Mouse (Mus musculus) kidney, adult 18-20 months (tissue): Measurements from ENCODE around the gene Rhbdd1.

Source experiments
- DNase-seq: peaks from one replicate; pipeline ENCODE4 v3.0.0; 2021

Gene Rhbdd1

DNA sequence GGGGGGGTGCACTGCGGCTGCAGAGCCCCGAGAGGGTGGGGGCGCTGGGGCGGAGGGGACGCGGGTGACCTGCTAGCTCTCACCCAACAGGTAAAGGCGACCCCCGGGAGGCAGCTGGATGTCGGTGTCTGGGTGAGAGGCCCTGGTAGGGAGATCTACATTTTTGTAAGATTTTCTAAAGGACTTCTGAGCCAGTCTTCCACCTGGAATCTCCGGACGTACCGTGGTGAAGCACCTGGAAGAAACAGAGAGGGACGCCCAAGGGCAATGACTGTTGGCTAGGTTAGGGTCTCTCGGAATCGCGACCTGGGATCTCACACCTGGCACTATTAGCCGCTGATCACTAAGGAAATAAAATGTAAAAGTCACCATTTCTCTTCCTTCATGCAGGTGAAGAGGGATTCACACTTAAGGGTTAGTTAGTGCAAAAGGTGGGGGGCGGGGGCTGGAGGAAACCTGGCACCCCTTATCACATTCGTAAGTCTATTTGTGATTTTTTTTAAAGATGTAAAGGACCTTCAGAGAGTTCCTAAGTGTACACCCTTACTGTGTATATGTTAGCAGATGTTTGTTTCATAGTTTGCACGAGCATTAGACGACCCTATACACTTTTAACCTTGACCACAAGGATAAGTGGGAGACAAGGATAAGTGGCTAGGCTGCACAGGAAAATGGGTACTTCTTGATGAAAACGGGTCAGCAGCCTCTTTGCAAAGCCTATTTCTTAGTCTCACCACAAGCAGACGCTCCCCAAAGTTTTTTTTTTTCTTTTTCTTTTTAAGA, 24.1 kb upstream of the Rhbdd1 start:
- DNase-seq, result no peak

GRCm38 (mm10) chr1:82292771-82293170, 23.5 kb upstream of the Rhbdd1 start:
- peak; percentile 63 for DNase-seq

- no peak for DNase-seq
These were observed 22.1 kb upstream of the Rhbdd1 start for GRCm38 (mm10) chr1:82294102-82294501.

GRCm38 (mm10) chr1:82298586-82298985, 17.7 kb upstream of the Rhbdd1 start:
- no peak for DNase-seq

- DNase-seq, result no peak
These were observed 11.8 kb upstream of the Rhbdd1 start for GRCm38 (mm10) chr1:82304483-82304882.

- no peak for DNase-seq
These were observed 484 bp downstream of the Rhbdd1 start for GRCm38 (mm10) chr1:82316746-82317126.

DNA sequence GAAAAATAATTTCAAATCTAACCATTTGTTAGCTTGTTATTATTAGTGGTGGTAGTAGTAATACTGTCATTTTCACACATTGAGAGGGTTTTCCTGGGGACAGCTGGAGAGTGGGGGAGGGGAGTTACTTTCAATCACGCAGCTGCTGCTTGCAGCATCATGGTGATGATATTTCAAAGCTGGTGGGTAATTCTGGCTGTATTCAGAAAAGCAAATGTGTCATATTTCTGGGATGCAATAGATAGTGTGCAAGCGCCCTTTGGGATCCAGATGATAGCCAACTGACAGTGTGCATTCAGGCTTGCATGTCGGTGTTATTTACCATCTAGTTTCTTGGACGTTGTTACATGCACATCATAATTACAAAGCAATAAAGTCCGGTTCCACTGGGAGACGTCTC, 4.2 kb downstream of the Rhbdd1 start:
- DNase-seq, result no peak

GRCm38 (mm10) chr1:82320864-82321263, 4.6 kb downstream of the Rhbdd1 start:
- no peak for DNase-seq

DNA sequence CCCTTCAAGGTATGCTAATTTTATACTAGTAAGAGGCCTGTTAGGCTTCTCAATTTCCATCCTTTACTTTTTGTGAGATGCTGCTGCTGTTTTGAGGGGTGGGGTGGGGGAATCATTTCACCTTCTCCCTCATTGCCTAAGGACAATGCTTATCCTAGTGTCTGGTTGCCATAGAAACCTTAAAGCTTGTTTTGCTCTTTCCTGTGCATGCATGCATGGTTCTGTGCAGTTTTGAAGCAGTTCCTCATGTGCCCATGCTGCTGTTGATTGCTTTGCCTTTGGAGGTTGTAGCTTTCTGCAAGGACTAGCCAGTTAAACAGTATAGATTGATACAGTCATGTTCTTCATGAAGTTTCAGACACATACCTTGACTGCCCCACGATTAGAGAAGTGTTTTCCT, 5.2 kb downstream of the Rhbdd1 start:
- no peak for DNase-seq

DNA sequence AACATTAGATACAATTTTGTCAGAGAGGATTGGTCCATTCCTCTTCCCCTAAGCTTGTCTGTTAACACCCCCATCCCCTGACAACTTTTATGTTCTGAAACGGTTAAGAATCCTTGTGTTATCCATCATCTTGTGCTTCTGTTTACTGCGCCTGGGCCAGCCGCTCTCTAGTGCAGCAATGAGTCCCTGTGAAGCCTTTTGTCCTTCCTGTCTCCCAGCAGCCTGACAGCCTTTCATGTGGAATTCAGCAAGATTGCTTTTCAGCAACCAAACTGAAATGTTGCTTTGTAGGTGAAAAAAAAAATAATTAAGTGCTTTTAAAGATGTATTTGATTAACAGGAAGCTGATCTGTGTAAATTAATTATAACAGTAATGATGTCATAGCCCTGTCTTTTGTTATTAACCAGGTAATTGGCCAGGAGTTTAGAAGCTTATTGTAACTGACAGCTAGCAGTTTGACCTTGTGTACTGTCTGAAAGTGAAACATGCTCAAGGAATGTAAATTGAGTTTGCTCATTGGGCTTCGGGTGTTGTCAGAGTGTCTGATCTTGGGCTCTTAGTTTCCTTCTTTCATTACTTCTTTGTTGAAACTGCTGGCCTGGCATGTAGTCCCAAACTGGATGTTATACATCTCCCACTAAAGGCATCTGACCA, 8.0 kb downstream of the Rhbdd1 start:
- DNase-seq, result no peak

DNA sequence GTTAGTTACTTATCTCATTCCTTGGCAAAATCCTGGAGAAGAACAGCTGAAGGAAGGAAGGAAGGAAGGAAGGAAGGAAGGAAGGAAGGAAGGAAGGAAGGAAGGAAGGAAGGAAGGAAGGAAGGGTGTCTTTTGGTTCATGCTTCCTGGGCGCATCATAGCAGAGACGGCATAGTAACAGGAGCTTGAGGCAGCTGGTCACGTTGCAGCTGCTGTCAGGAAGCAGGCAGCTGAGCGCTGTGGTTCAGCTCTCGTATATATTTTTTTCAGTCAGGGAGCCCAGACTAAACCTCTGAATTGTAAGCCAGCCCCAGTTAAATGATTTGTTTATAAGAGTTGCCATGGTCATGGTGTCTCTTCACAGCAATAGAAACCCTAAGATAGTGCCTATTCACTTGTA, 9.9 kb downstream of the Rhbdd1 start:
- DNase-seq, result no peak

- no peak for DNase-seq
These were observed 12.0 kb downstream of the Rhbdd1 start for GRCm38 (mm10) chr1:82328033-82328775.

DNA sequence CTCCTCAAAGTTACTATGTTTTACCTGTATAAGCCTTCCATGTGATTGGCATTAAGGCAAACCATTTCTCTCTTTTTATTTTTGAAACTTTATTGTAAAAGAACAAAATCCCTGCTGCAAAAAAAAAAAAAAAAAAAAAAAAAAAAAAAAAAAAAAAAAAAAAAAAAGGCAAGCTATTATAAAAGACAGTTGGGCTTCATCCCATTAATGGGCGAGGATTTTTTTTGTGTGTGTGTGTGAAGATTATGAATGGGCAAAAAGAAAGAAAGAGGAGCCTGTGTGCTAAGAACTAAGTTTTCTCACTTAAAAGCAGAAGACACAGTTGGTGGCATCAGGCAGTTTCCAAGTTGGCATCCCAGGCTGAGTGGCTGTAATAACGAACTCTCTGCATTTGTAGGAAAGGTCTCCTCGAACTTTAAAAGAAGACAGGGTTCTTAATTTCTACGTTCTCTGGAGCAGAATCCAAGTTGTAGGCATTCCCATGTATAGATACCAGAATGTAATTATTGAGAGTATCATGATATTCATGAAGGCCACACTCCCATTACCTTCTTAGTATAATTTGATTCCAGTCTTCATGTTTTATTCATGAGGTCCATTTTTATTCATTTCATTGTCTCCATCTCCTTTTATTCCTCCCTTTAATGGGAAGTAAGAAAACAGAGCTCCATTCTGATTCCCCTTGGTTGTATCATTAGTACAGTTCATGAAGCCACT, 13.1 kb downstream of the Rhbdd1 start:
- no peak for DNase-seq

- DNase-seq, result no peak
These were observed 13.6 kb downstream of the Rhbdd1 start for GRCm38 (mm10) chr1:82329954-82330247.

DNA sequence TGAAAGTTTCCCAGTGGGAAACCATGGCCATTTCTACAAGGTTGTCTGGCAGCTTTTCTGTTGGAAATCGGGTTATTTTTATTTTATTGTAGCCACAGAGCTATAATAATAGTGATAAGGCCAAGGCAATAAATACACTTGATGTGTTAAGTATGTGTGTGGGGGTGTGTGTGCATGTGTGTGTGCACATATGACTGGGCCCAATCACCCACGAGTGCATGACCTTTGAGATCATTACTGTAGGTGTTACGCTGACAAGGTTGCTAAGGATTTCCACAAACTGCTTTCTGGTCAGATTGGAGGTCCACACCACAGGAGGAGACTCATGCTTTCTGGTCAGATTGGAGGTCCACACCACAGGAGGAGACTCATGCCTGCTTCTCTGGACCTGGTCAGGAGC, 18.3 kb downstream of the Rhbdd1 start:
- DNase-seq, result no peak

GRCm38 (mm10) chr1:82353089-82353488, 36.8 kb downstream of the Rhbdd1 start:
- DNase-seq, result no peak

DNA sequence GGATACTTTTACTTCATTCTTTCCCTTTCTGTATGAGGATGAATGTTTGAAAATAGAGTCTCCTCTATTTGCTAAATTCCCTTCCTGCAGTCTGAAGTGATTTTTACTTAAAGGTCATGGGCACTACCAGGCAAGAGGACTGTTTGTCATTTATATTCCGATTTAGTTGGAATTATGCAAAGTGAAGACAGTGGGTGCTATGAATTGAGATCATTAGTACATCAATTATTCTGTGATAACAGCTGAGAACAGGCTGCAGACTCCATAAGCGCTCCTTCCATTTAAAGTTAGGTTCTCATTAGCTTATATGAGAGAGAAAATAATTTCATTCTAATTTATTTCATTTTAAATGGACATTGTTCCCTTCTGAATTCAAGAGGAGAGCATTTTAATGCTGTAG, 37.5 kb downstream of the Rhbdd1 start:
- DNase-seq, result no peak

DNA sequence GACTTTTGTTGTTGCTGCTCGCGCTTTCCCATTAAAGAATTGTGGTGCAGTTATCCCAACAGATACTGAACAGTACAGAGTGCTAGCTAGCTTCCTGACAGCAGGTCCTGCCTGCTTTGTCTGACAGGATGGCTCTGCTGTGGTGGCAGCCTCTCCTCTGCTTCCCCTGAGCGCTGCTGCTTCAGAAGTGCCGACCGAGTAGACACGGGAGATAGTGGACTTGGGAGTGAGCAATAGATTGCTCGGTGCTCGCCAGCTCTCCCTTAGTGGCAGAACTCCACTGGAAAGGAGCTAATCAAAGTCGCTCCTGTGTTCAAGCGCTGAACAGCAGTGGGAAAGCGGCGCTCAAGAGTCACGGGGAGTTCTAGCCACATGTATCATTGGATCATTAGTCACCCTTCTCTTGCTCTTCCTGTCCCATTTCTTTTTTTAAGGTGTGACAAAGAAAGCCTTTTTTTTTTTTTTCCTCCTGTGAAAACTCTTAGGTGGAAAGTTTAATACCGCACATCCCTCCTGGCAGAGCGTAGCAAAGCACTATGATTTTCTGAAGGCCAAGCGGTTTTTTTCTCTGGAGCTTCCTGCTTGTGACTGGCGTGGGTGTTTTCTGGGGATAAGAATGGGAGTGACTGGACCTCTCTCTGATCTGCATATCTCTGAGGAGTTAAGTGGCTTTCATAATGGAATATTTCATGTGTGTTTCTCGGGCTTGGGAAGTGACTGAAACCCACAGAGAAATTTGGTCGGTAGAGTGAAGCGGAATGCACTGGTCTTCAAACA, 42.8 kb downstream of the Rhbdd1 start:
- peak; percentile 4 for DNase-seq

- no peak for DNase-seq
These were observed 43.4 kb downstream of the Rhbdd1 start for GRCm38 (mm10) chr1:82359648-82360026.

DNA sequence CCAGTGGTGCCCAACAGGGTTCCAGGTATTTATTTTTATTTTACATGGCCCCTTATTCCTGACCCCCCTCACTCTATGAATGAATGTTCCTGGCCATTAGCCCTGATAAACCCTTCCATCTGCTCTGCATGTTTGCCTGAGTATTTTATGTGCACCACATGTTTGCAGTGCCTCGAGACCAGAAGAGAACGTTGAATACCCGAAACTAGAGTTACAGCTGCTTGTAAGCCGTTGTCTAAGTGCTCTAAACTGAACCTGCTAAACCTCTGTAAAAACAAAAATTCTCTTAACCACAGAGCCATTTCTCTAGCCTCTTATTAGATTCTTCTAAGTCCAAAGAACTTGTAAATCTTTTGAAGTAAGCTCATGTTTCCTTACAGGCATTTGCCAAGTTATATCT, 45.0 kb downstream of the Rhbdd1 start:
- no peak for DNase-seq

- DNase-seq, result no peak
These were observed 45.9 kb downstream of the Rhbdd1 start for GRCm38 (mm10) chr1:82362165-82362564.

GRCm38 (mm10) chr1:82364047-82364446, 47.8 kb downstream of the Rhbdd1 start:
- DNase-seq, result no peak

DNA sequence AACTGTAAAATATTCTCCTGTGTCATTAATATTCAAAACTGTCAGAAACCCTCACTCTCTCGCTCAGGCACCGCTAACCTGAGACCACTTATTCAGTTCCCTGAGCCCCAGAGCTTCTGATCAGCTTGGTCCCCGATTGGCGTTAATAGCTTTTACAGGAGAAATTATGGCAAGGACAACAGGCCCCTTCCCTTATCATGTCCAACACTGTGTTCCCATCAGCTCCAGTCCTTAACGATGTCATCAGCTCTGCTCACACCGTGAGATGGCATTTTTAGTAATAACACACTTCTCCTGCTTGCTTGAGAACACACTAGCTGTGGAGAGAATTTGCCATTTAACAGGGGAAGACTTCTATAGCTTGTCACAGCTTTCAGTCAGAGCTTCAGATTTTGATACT, 48.2 kb downstream of the Rhbdd1 start:
- DNase-seq, result no peak
